Mouse (Mus musculus) bone marrow, adult 2 months (tissue): ENCODE results near the gene Ly6g5c. TPM values are rescaled to one million over a fixed set of nuclear protein-coding genes. Genes with fewer than 3 reads are reported as not detected.

Experiments used
- H3K27ac ChIP-seq: fragments of 200-500 bp; 2 replicates; pipeline ENCODE4 v1.5.1; 2012; ENCODE audit warnings: low read depth, mild to moderate bottlenecking, control low read depth, inconsistent platforms, low read length; ENCODE audit not compliant: control insufficient read depth, poor library complexity, insufficient read depth
- H3K4me1 ChIP-seq: fragments of 200-500 bp; 2 replicates; pipeline ENCODE4 v1.6.1; 2011; ENCODE audit warnings: low read length; ENCODE audit not compliant: control insufficient read depth, insufficient read depth
- H3K4me3 ChIP-seq: fragments of 200-500 bp; replicated peaks from 2 replicates; pipeline ENCODE3; 2011; ENCODE audit warnings: mild to moderate bottlenecking, low read depth, low read length, control low read depth; ENCODE audit not compliant: control insufficient read depth
- CTCF ChIP-seq: fragments of 200-500 bp; IDR thresholded peaks from 2 replicates; pipeline ENCODE4 v1.5.1; 2011; ENCODE audit warnings: low read length, control low read depth; ENCODE audit not compliant: control insufficient read depth, insufficient read depth
- POLR2A ChIP-seq: fragments of 200-500 bp; IDR thresholded peaks from 2 replicates; pipeline ENCODE4 v1.6.1; 2011; ENCODE audit warnings: low read depth, mild to moderate bottlenecking, control low read depth, low read length, borderline replicate concordance; ENCODE audit not compliant: control insufficient read depth
- WGBS: fragments of 180-500 bp; shearing (Covaris S2); methylation state at CpG from one replicate; pipeline ENCODE4 v1.1.7; 2018; 5-methylcytosine and 5-hydroxymethylcytosine counted together
- polyA plus RNA-seq: library from polyadenylated mRNA; stranded (reverse); fragments of >200 nt; gene quantifications from 2 replicates; pipeline ENCODE4 v1.2.4, GENCODE M21; 2011; ENCODE audit warnings: low replicate concordance; ENCODE audit not compliant: missing spikeins, insufficient read depth, insufficient read length

The Ly6g5c gene
- polyA plus RNA-seq, 1 experiment: not detected

DNA sequence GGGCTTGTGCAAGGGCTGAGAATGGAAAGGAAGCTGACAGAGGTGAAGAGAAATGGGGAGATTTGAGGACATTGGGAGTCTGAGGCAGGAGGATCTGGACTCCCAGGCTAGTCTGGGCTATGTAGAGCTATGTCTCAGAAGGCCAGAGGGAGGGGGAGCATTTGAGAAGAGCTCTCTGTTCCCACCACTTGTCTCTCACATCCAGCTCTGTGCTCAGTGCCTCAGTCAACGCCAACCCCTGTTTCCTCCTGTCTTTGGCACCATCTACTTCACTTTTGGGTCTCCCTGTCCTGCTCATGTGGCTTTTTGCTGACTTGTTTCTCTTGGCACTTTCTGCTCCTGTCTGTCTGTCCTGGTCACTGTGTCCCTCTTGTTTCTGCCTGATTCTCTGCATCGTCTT is 30.8 kb upstream of the Ly6g5c start:
- TF ChIP-seq CTCF (no peak), POLR2A (no peak)
- 11% methylated on average over 2 of the region's 2 CpGs for WGBS
- Histone ChIP-seq H3K27ac (no peak overlapping the region), H3K4me3 (no peak overlapping the region), H3K4me1 (peaks cover 5% of the 10 kb centered on the region; the same call in 1 of the 2 replicates)

GRCm38 (mm10) chr17:35077786-35078233 is 30.3 kb upstream of the Ly6g5c start, which contains the start of gene Ly6g6d:
TSS of gene Ly6g6d (minus strand) at chr17:35078065.
- 4% methylated on average over 14 of the region's 14 CpGs for WGBS
- Histone ChIP-seq H3K4me1 (peaks cover 5% of the 10 kb centered on the region; the same call in 1 of the 2 replicates), H3K27ac (no peak within 1 kb of the TSS), H3K4me3 (peak within 1 kb of the TSS; percentile 4)
- TF ChIP-seq POLR2A: 0 out of 2 replicates have a peak, but pooled peaks have one; percentile 27
- TF ChIP-seq CTCF: peak; percentile 60

GRCm38 (mm10) chr17:35079778-35080177 is 28.3 kb upstream of the Ly6g5c start:
- TF ChIP-seq CTCF (peak; percentile 12; the same call in 1 of the 2 replicates), POLR2A (no peak)
- peaks cover 5% of the 10 kb centered on the region; the same call in 1 of the 2 replicates for H3K4me1 ChIP-seq
- no peak overlapping the region for H3K4me3 ChIP-seq
- peak overlapping the region; percentile 50; the same call in 1 of the 2 replicates for H3K27ac ChIP-seq
- WGBS: 39% methylated on average over 9 of the region's 9 CpGs

- H3K4me3 ChIP-seq: no peak overlapping the region
Observed at GRCm38 (mm10) chr17:35080248-35080647, 27.8 kb upstream of the Ly6g5c start.

DNA sequence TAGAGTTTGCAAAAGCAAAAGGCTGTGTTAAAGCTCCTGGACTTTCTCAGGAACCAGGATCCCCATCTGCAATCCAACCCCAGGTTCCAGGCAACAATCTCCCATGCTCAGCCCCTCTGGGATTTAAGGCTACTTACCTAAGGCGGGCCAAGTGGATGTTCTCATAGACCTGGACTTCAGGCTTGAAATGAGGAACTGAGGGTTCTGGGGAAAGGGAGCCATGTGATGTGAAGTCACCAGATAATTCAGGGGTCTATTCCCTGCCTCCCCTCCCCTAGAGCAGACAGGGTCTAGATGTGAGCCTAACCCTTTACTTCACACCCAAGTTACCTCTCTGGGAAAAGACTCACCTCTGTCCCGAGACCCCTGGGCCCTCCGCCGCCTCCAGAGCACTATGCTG is 27.4 kb upstream of the Ly6g5c start:
- H3K4me1 ChIP-seq: peaks cover 5% of the 10 kb centered on the region; the same call in 1 of the 2 replicates
- H3K4me3 ChIP-seq: no peak overlapping the region
- 86% methylated on average over 4 of the region's 4 CpGs for WGBS
- no peak for TF ChIP-seq POLR2A
- TF ChIP-seq CTCF: no peak
- no peak overlapping the region for H3K27ac ChIP-seq

More at GRCm38 (mm10) chr17:35080248-35080647, 27.8 kb upstream of the Ly6g5c start:
- Histone ChIP-seq H3K27ac (peak overlapping the region; percentile 2; the same call in 1 of the 2 replicates), H3K4me1 (peaks cover 5% of the 10 kb centered on the region; the same call in 1 of the 2 replicates)
- TF ChIP-seq POLR2A: no peak
- no peak for TF ChIP-seq CTCF
- WGBS: 51% methylated on average over 6 of the region's 6 CpGs

GRCm38 (mm10) chr17:35082841-35083576 is 25.1 kb upstream of the Ly6g5c start:
- no peak for TF ChIP-seq CTCF
- no peak for TF ChIP-seq POLR2A
- H3K27ac ChIP-seq: no peak overlapping the region
- peaks cover 1% of the 10 kb centered on the region; the same call in 1 of the 2 replicates for H3K4me1 ChIP-seq
- H3K4me3 ChIP-seq: no peak overlapping the region
- WGBS: 91% methylated on average over 16 of the region's 16 CpGs

- WGBS: 57% methylated on average over 3 of the region's 3 CpGs
- no peaks in the 10 kb centered on the region; the same call in none of the 2 replicates for H3K4me1 ChIP-seq
Observed at GRCm38 (mm10) chr17:35083929-35084497, 24.1 kb upstream of the Ly6g5c start.

GRCm38 (mm10) chr17:35085208-35085865 is 22.7 kb upstream of the Ly6g5c start, which contains the start of gene Ly6g6f:
TSS of gene Ly6g6f (minus strand) at chr17:35085610.
- Histone ChIP-seq H3K4me3 (peak within 1 kb of the TSS; percentile 15), H3K4me1 (no peaks in the 10 kb centered on the region; the same call in none of the 2 replicates), H3K27ac (0 out of 2 replicates have a peak within 1 kb of the TSS, but pooled peaks have one; percentile 9)
- TF ChIP-seq POLR2A (no peak), CTCF (no peak)
- 59% methylated on average over 7 of the region's 7 CpGs for WGBS

More at GRCm38 (mm10) chr17:35083929-35084497, 24.1 kb upstream of the Ly6g5c start:
- Histone ChIP-seq H3K27ac (no peak overlapping the region), H3K4me3 (no peak overlapping the region)
- TF ChIP-seq POLR2A (no peak), CTCF (no peak)
